Mouse (Mus musculus): ENCODE data around the gene Smim15.

DNA sequence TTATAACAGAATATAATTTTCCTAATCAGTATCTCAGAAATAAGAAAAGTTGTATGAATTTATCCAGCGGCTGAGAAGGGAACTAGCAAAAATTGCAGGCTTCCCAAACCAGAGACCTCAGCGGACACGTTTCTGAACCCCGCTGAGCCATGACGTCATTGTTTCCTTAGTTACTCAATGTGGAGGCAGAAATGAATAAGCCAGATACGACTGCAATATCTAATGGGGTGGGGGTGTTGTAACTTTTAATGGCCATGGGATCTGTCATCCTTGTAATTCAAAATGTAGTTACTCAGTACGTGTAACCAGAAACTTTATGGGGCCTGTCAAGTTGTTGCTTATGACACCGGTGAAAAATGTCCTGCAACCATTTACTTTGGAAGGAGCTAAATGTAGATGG lies 31.1 kb upstream of the Smim15 start:
- TF ChIP-seq POLR2A (IDR thresholded peaks at IDR 0.05; ENCODE audit: borderline replicate concordance, low read depth, low read length): no peak
- TF ChIP-seq CTCF (IDR thresholded peaks at IDR 0.05; ENCODE audit: low read depth, low read length): no peak
